Mouse (Mus musculus): ENCODE results near the gene Cenpl.
"Not testable (repeated sequence)": the region's sequence is repeated elsewhere in the genome, so short reads cannot be mapped to it uniquely, and the experiment has no call there.

Gene Cenpl

DNA sequence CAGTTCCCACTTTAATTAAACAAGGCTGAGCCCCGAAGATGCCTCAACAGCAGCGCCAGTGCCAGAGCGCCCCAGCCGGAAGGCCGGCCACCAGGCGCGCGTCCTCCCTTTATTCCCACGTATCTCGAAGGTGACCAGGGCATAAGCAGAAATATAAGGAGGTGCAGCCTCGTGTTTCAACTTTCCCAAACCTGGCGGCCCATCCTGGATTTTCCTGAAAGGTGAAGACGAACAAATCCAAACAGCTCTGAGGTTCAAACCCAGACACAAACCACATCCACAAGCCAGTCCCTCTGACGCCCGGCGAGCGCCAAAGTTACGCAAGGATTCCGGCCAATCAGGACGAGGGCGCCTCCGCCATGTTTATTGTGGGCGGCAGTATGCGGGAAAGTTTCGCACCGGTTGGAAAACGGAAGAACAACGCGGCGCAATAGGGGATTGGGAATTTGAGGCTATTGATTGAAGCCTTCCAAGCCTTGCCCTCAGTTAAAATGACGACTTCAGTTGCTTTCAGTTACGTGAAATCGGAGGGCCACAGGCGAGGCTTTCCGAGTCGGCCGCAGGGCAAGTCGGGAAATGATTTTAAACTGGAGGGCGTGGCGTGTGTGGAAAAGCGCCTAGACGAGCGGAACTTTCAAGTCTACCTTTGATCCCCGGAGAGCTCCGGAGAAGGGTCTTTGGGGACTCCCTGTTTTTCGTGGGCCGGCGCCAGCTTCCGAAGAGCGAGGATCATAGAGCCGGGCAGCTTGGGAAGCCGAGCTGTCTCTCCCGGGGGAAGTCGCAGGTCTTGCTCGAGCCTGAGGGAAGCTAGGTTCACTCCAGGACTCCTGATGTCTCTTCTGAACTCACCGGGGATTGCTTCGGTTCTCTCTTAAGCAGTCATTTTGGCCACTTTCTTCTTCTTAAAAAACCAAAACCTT lies at the start of gene Cenpl, which contains the start of gene Dars2:
Cenpl (plus strand) TSS at position 362 of the 920 bp plus-strand sequence.
Dars2 (minus strand) TSS at position 307 of the 920 bp plus-strand sequence.
- peak; percentile 97 for DNase-seq

DNA sequence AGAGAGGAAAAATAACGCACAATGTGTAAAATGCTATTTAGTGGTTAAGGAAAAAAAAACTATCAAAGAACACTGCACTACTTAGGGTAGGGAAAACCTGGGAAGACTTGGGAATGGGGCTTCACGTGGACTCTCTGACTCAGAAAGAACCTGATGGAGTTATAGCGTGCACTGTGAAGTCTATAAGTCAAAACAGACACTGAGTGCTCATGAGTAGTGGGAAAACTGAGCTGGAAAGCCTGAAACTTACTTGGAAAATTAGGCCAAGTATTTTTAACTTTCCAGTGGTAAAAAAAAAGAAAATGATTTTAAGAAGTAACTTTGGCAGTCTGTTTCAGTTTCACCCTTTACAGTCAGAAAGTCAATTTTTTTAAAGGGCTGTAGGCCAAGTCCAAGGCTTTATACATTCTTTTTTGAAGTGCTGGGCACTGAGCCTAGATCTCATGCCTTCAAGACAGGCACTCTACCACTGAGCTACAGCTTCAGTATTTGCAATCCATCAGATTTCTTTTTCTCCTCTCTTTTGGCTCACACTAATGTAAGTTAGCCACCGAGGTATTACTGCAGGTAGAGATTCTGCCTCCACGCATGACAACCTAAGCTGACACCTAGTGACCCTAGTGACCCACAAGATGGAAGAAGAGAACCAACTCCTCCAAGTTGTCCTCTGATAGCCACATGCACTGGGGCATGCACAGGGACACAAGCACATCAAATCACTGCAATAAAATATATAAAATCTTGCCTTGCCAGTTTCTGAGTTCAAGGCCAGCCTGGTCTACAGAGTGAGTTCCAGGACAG lies 44.9 kb upstream of the Cenpl start:
- no peak for DNase-seq

- DNase-seq: no peak
Measured at GRCm38 (mm10) chr1:161027196-161027595, 43.3 kb upstream of the Cenpl start.

DNA sequence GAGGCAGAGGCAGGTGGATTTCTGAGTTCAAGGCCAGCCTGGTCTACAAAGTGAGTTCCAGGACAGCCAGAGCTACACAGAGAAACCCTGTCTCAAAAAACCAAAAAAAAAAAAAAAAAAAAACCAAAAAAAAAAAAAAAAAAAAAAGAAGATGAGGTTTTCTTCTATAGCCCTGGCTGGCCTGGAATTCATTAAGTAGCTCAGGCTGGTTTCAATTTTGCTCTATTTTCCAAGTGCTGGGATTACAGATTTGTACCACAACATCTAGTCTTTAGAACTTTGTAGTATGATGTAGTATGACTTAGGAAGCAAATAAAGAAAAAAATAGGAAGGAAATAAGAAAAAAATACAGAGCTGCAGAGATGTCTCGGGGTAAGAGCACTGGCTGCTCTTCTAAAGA lies 42.1 kb upstream of the Cenpl start:
- not testable (repeated sequence) for DNase-seq

DNA sequence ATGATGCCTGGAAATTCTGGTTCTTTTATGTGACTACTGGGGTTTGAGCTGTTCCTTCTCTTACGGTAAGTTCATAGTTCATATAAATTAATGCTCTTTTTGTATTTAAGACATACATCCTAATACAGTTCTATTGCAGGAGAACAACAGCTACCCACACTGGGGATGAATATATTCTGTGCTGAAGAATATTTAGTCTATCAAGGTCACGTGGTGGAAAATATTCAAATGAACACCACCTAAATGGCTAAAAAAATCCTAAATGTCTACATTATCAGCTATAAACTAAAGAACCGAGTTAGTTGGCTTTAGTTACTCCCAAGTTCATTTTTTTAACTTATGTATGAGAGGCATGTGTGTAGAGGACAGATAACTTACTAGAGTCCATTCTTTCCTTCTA lies 40.5 kb upstream of the Cenpl start:
- no peak for DNase-seq

- DNase-seq: no peak
Measured at GRCm38 (mm10) chr1:161031881-161032280, 38.6 kb upstream of the Cenpl start.

DNA sequence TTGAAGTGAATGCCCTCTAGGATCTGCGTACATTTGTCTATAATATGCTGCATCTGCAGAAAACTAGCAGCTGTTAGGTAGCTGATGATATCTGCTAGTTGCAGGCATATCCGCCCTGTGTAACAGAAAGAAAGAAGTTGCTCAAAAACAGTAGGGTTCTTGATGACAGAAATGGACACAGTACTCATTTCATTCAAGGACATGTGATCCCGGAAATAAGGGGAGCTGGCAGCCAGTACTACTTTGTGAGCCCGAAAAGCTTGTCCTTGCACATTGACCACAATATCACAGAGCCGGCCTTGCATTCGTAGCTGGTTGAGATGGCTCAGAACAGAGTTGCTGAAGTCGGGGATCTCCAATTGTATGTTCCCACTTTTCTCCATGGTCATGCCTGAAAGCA lies 38.2 kb upstream of the Cenpl start:
- no peak for DNase-seq

DNA sequence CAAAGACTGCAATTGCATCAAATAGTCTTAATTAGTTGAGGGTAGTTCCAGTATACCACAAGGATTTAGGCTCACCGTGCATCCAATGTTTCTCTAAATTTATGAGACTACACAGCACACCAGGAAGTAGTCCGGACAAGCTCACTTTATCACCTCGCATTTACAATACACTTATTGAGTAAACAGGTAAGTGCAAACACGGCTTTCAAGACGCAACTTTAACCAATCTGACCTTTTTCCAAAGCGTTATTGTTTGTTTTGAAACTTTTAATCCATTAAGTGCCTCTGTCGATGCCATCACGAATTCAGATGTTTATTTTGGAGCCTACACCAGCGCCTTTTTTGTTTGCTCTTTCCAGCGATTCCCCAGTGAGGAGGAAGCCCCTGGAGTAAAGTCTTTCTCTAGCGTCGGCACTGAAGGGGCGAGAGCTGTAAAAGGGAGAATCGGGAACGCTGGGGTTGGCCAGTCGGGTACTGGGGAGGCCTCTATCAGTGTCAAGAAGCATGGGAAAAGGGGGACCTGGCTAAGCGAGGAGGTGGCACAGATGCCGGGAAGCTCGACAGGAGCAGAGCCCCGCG lies 36.6 kb upstream of the Cenpl start:
- DNase-seq: no peak

- peak; percentile 96 for DNase-seq
Measured at GRCm38 (mm10) chr1:161034435-161035280, 35.9 kb upstream of the Cenpl start, which contains the start of gene Zbtb37. Gene Zbtb37, minus strand, starts transcription at chr1:161034849.

DNA sequence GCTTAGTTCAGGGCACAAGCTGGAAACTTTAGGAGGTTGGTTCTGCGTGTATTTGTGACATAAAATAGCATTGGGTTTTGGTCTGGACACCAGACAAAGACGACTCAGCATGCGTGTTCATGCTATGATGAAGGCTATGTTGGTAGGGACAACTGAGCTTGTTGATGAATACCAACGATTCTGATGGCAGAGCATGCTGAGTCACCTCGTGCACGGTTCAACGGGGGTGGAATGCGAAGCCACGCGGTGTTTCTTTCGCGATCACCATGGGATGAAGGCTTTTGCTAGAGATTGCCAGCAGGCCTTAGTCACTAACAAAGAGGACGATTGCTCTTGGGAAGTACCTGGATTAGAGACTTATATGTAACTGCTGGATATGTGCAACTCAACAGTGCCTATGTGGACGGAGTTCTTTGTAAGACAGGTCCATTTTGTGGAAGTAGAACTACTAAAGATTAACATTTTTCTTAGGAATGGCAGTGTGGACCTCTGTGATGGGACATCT lies 35.2 kb upstream of the Cenpl start:
- no peak for DNase-seq

DNA sequence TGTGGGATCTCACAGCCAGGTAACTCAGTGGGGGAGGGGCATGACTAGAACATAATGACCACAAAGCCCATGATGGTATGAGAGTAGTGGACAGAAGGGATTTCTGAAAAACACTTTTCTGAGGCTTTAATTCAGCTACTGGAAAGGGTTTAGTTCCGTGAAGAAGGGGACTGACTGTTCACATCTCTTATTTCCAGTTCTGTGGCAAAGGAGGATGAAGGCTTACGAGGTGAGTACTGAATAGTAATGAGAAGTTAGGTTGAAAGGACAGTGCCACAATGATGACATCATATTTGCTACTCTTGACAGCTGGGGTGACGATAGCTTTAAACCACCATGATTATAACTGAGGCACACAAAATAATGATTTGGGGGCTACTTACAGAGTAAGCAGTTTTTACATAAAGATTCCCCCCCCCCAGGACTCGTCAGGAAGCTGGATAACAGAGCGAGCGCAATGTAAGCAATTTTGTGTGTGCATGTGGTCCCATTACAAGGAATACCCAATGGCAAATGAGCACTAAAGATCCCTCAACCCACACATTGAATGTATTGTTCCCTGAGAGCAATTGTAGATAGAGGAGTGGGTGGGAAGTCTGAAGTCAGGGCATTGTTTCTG lies 34.6 kb upstream of the Cenpl start:
- DNase-seq: no peak

GRCm38 (mm10) chr1:161036411-161036841 lies 34.1 kb upstream of the Cenpl start:
- DNase-seq: no peak

DNA sequence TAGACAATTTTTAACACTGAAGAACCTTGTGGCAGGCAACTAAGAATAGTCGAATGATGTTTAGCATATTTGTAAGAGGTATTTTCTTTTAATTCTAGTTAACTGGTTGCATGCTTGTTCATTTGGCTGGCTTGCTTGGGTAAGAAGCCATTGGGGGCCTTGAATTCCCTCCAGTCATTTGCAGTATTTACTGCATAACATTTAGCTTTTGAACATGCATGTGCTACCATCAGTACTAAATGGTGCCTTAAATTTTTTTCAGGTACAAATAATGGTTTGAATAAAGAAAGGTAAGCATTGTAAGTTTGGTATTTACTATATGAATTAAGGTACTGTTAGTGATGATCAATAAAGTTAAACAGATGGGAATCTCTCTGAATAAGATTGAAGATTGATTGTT lies 33.5 kb upstream of the Cenpl start:
- DNase-seq: no peak

DNA sequence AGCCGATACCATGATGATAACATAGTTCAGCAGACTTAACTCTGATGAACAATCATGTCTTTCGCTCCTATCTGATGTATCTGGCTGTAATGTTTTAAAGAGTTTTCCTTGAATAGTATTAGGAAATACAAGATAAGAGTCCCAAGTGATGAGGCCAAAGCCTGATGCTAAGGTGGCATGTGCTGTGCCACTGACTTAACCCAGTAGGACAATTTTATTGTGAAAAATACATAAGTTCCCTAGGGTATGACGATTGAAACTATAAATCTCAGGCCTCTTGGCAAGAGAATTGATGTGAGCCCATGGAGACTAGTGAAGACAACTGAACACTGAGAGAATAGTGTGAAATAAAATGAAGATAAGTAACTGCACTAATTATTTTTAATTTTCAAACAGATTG lies 32.9 kb upstream of the Cenpl start:
- DNase-seq: no peak

GRCm38 (mm10) chr1:161038004-161038403 lies 32.5 kb upstream of the Cenpl start:
- no peak for DNase-seq

DNA sequence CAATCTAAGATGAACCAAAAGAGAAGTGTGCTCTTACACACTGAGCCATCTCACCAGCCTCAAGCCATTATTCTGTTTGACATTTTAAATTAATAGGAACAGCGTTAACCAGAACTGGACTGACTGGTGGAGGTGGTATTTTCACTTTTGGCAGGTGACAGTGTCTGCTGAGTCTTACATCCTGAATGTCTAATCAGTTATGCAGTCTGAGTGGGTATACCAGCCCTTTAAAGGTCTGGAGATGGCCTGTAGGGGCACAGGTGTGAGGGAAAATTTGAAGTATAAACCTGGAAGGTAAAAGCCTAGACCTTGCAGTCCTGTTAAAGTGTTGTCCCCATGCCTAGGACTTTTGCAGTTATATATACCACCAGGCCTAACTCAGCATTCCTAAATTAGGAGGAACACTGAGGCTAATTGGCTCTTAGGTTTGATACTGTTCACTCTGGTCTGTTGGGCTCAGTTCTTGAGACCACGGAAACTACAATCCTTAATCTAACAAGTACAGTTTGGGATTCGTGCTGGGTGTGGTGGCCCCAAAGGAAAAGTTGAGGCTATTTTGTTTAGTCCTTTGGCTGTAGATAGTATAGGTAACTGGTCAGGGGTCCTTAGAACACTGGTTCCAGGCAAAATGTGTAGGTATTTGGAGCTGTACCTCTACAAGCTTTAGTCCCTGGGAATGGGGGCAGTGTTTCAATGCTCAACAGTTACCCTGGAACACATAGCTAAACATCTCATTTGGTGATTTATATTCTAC lies 31.4 kb upstream of the Cenpl start:
- DNase-seq: no peak

- DNase-seq: no peak
Measured at GRCm38 (mm10) chr1:161039741-161040425, 30.6 kb upstream of the Cenpl start.

DNA sequence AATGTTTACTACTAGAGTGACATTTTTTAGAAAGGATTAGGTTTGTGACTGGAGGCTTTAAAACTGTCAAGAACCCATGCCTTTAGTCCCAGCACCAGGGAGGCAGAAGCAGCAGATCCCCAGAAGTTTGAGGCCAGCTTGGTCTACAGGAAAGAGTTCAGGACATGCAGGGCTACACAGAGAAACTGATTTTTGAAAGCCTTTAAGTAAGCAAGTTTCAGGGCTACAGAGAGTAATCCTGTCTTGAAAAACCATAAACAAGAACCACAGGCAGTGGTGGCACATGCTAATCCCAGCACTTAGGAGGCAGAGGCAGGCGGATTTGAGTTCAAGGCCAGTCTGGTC lies 30.1 kb upstream of the Cenpl start:
- DNase-seq: no peak

DNA sequence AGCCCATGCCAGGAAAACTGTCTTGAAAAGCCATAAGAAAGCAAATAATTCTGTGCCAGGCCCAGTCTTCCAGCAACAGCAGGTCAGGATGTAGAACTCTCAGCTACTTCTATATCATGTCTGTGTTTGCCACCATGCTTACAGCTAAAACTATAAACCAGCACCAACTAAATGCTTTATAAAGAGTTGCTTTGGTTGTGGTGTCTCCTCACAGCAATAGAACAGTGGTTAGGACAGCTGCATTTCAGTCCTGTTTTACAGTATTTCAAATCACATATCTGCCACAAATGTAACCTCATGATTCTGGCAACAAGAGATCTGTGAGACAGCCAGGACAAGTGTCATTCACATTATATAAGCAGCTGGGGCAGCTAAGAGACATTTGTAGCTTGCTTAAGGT lies 29.7 kb upstream of the Cenpl start:
- no peak for DNase-seq

- no peak for DNase-seq
Measured at GRCm38 (mm10) chr1:161041261-161042020, 29.1 kb upstream of the Cenpl start.

All from right cerebral cortex, postnatal 25 days (tissue).